Mouse (Mus musculus): ENCODE results near the gene Ltbp2.
A peak's percentile ranks its signal among the peaks of the same experiment; 100 is the strongest.

Ltbp2 gene

DNA sequence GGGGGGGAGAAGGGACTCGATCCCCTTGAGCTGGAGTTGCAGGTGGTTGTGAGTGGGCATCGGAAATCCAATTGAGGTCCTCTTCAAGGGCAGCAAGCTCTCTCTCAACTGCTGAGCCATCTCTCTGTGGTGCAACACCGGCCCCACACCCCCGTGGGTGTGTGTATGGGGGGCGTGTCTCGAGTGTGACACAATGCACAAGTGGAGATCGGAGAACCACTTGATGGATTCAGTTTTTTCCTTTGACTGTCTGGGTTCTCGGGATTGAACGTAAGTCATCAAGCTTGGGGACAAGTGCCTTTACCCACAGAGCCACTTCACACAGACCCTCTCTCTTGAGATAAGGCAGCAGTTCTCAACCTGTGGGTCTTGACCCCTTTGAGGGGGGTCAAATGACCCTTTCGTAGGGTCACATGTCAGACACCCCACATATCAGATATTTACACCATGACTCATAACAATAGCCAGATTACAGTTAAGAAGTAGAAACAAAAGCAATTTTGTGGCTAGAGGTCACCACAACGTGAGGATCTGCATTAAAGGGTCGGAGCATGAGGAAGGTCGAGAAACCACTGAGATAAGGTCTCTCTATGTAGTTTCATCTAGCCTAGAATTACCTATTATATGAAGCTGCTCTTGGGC is 112.6 kb downstream of the Ltbp2 start:
- DNase-seq (ENCODE audit: low spot score in 2 of 2) = no peak

DNA sequence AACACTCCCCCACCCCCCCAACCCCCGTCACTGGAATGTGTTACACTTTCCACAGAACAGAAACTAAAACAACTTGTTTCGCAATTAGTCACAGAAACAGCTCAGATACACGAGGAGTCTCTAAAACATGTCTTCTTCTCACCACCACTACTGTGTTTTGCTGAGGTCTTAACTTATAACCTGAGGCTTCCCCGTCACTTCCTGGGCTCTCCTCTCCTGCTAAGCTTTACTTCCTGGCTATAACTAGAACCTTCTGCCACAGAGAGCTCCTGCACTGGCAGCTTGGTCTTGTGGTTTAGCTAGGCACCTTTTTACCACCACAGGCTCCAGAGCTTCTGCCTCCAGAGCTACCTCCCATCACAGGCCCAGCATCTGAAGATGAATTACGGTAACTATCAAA is 113.8 kb downstream of the Ltbp2 start:
- DNase-seq (ENCODE audit: low spot score in 2 of 2) = no peak

DNA sequence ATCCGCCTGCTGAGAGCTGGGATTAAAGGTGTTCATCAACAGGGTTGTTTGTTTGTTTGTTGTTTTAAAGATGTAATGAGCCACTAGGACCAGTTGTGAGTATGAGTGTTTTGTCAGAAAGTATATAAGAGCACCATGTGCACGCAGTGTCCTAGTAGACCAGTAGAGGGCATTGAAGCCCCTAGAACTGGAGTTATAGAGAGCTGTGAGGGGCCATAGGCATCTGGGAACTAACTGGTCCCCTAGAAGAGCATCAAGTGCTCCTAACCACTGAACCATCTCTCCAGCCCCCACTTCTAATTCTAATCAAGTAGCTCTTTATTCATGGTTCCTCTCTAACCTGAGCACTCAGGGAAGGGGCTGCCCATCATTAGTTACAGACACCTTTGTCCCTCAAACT is 117.3 kb downstream of the Ltbp2 start:
- DNase-seq (ENCODE audit: low spot score in 2 of 2) = no peak

DNA sequence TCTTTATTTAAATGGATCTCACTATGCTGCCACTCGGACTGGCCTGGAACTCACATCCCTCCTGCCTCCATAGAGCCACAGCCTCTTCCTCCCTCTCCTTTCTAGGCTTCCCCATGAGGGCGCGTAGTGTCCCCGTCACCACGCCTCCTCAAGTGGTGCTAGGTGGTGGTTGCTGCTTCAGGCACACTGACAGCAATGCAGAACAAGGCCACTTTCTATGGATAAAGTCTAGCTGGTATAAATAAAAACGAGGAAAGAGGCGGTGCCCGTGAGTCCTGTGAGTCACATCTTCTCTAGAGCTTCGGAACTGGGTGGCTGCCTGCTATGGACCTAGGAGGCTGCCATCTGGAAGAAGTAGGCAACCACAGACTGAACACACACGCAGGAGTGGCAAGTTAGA is 120.3 kb downstream of the Ltbp2 start:
- no peak for DNase-seq (ENCODE audit: low spot score in 2 of 2)

DNA sequence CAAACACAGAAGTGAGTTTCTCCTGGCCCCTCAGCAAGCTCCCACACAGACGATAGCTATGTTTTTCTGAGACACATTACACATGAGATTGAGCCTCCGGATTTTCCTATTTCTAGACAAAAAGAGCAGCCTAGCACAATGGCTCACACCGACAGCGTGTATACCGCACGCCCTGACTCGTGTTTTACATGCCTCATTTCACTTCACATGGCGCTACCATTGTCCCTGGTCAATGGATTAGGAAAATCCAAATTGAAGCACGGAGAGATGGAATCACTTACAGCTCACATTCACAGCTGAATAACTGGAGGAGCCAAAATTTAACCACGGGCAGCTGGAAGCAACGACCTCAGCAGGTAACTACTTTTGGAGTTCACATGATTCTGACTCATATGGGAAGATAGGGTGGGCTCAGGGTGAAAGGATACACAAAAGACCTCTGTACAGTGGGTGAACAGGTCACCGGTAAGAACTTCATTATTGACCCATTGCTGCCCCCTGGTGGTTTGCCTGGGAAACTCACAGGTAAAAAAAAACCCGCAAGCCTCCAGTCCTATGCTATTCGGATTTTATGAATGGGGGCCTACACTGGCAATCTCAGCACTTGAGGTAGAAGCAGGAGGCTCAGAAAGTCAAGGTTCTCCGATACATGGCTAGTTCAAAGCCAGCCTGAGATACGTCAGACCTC is 121.2 kb downstream of the Ltbp2 start:
- peak in 1 of 2 experiments; percentile 50 for DNase-seq (ENCODE audit: low spot score in 2 of 2)

DNA sequence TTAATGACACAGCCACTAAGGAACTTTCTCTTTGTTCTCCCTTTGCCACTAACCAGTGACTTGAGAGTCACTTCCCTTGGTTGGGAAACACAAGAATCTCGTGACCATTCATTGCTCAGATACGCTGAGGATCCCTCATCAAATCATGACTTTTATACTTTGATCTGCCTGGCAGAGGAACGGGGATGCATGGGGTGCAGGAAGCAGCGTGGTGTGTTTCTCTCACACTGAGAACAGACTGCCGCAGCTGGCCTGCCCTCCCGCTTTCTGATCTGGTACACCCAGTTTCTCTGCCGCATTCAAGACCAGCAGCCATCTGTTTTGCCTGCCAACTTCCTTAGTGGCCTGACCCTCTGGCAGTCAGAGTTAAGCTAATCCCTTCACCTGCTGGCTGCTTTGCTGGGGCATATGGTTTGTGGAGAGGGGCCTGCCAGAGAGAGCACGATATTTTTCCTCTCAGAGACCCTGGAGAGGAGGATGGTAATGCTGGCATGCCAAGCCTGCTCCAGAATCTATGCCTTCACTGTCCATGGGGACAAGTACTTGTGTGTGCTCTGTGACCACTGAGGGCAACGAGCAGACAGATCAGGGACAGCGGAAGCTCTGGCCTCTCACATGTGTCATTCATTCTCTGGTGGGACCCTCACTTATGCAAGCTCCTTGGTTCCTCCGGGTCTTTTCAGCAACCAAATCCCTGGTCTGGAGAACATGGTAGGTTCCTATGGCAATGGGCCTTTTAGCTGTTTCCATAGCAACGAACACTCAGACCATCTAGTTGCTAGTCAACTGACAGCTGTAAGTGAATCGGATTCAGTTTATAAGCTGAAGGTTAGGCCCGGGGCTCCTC is 124.0 kb downstream of the Ltbp2 start:
- DNase-seq (ENCODE audit: low spot score in 2 of 2) = no peak

DNA sequence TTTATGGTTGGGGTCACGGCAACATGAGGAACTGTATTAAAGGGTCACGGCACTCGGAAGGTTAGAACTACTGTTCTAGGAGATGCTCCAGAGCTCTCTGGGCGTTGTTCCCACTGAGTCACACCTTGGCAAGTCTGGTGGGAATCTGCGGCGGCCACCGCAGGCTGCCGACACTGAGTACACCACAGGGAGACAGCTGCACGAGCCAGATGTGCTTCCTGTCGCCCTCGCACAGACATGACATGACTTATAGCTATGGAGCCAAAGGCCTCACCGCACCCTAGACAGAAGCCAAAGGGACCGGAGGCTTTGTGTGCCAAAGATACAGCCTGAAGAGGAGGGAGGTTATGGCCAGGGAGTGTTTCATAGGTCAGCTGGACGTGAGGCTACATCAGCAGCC is 125.7 kb downstream of the Ltbp2 start:
- peak in 1 of 2 experiments; percentile 24 for DNase-seq (ENCODE audit: low spot score in 2 of 2)

DNA sequence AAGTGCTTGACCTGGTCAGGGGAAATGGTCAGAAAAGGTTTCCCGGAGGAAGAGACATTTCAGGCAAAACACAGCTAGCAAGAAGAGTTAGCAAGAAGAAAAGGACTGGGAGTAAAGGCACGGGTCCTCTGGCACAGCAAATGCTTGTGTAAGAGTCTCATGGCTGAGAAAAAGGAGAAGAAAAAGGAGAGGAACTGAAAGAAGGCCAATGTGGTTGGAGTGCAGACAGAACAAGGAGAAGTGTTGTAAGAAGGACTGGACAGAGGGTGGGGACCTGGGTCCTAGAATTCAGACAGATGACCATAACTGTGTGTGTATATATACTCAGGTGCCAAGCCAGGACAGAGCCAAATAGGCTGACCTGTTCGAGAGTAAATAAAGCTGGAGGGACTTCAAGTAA is 128.2 kb downstream of the Ltbp2 start:
- no peak for DNase-seq (ENCODE audit: low spot score in 2 of 2)

DNA sequence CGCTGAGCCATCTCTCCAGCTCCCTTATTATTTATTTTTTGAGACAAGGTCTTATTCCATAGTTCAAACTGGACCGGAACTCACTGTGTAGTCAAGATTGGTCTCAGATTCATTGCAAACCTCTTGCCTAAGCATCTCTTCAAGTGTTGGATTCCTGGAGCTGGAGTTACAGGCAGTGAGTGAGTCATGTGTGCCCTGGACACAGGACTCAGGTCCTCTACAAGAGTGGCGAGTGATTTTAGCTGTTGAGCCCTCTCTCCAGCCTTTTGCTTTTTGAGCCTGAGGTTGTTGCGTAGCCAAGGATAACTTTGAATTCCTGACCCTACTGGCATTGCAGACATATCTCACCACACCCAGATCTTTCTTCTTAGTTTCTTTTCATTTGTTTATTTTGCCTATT is 130.6 kb downstream of the Ltbp2 start:
- no peak for DNase-seq (ENCODE audit: low spot score in 2 of 2)

DNA sequence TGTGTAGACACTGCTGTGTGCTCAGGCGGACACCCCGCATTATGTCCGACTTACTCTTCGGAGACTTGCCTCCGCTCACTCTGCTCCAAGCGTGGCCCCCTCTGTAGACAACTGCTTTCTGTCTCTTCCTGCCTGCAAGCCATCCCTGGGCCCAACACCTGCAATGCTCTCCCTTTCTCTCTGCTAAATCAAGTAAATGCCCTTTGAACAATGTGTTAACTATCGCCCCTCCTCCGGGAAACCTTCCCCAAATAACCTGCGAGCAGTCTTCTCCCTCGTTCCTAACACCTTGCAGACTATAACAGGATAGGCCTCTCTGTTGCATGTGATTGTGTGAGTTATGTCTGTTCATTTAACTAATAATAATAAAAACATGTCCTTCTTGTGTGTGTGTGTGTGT is 132.8 kb downstream of the Ltbp2 start:
- DNase-seq (ENCODE audit: low spot score in 2 of 2) = no peak

DNA sequence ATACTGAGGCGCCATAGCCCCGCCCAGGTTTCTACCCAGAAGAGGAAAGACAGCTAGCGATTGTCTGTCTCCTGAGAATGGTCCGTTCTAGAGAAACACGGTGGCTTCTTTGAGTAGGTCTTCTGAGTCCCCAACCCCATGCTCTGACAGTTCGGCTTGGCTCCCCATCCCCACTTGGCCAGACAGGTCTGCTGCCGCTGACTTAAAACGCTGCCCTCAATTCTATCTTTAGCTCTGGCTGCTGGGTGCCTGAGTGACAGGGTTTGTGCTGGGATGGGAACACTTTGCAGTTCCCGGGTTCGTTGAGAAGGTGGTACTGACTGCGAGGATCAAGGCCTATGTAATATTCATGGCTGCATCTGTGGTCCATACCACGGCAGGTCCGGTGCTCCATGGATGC is 143.0 kb downstream of the Ltbp2 start:
- DNase-seq (ENCODE audit: low spot score in 2 of 2) = no peak

Measured in urinary bladder, adult 18-20 months (tissue).